Mouse (Mus musculus): ENCODE data around the gene Traf7.

DNA sequence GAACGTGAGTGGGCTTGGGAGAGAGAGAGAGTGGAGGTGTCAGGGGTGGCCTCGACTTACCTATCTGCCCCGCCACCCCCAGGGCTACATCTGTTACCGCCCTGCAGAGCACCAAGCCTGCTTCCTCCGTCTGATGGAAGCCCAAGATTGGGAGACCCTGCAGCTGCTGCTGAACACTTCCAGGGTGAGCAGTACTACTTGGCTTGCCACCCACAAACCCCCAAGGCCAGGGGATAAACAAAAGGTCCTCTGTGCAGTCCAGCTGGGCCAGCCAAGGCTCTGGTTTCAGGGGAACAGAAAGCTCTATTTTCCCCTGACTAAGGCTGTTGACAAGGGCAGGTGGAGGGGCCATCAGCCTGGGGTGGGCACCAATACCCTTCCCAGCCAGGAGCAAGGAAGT, 53.2 kb downstream of the Traf7 start:
- TF ChIP-seq CTCF (IDR thresholded peaks at IDR 0.05; ENCODE audit: borderline replicate concordance, insufficient read depth, low read length) (no peak), POLR2A (IDR thresholded peaks at IDR 0.05; ENCODE audit: low read depth, low read length) (no peak)

Data from embryonic fibroblast, embryonic 13.5 days (primary cell).